Mouse (Mus musculus) heart, adult 18-20 months (tissue): ENCODE data around the gene Manbal. TPM values are rescaled to one million over a fixed set of nuclear protein-coding genes. Genes with fewer than 3 reads are reported as not detected.

Experiments
- DNase-seq, 2 experiments: peaks; one replicate each; pipeline ENCODE4 v3.0.0; 2021 to 2022; ENCODE audit warnings: mixed read lengths in 1 of 2
- total RNA-seq, 2 experiments: library from RNA; stranded (reverse); gene quantifications; 2 replicates each; pipeline ENCODE4 v1.2.3; 2021

Manbal gene
- total RNA-seq, 2 experiments from 2014 or later = 19.4 to 21.1 TPM

DNA sequence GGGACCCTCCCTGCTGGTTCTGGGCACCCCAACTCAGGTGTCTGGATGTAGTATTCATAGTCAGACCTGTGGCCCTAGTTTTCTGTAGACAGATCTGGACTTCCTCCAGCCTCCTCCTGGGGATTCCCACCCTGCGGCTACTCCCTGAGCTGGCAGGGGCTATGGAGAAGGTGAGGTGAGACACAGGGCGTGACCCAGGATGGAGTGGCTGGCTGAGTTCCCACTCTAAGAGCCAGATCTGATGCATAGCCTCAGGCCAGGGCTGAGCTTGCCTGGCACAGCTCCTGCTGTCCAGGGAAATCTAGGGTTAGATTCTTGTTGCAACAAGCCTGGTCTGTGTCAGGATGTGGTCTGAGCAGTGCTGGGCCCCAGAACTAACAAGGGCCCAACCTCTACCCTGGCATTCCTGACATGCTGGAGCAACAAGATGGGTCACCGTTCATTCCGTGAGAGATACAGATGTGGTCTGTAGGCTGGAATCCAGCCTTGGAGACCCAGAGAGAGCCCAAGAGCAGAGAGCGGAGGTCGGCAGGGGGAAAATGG is 43.8 kb downstream of the Manbal start:
- DNase-seq = peak in 1 of 2 experiments; percentile 61

DNA sequence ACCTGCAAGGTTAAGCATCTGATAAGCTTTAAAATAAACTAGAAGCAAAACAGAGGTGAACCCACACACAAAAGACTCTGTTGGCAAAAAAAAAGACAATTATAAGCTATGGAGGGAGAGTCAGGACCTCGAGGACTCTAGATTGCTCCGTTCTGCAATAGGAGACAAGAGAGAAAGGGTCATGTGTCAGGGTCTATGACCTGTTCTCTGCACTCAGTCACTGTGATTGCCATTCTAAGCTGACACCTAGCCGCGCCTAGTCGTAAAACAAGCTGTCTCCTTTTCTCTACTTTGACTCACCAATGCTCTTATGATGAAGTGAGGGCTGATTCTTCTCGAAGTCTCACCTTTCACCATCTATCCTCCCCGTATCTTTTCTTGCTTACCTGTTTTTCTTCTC is 45.1 kb downstream of the Manbal start:
- no peak for DNase-seq

DNA sequence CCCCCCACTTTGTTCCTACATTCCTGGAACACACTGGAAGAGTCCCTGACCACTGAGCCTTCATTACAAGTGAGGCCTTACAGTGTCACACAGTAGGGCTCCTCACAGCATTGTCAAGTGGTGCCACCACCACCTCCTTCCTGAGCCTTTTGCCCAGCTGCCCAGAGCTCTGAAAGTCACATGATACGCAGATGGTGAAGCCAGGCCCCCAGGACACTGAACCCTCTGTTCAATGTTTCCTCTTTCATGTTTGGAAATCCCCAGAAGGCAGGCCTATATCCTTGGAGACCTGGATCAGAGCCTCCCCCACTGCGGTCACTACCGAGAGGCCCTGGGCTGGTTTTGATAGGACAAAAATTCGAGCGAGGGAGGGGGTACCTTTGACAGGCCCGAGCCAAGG is 49.8 kb downstream of the Manbal start:
- DNase-seq = no peak

DNA sequence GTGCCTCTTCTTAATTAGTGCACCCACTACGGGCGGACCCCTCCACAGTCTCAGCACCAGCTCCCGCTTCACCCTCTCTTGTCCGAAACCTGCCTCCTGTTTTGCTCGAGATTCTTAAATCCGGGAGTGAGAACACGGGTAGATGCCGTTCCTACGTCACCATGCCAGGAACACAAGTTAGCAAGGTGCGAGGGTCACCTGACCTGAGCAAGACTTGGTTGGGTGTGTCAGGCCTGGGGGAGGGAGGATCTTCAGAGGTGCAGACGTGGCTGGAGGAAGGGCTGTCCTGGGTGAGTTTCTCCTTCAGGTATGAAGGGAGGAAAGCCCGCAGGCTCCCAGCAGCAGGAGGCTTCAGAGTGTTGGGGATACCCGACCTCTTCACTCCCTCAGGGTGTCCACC is 50.8 kb downstream of the Manbal start, which contains the start of gene Src:
Src (plus strand) TSS at position 239 of the 400 bp plus-strand sequence.
- DNase-seq = no peak

DNA sequence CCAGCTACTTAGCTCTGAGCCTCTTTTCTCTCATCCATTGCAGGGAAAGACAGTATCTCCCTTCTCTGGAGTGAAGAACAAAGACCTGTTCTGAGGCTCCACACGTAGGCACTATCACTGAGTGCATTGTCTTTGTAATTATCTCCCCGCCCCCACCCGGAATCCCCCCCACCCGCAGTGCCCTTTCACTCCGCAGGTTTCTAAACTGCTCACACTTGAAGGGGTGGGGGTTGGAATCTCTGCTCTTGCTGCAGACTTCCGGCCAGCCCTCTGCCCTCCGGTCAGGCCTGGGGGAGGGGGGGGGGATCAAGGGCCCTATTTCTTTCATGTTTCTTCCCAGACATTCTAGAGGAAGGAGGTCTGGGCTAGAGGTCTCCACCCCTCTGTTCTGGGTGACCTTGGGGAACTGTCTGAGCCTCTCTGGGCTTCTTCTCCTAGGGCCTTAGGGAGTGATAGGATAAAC is 51.2 kb downstream of the Manbal start:
- DNase-seq = no peak

GRCm38 (mm10) chr2:157419506-157419905 is 52.1 kb downstream of the Manbal start:
- DNase-seq = no peak

GRCm38 (mm10) chr2:157420404-157420803 is 53.0 kb downstream of the Manbal start:
- no peak for DNase-seq

GRCm38 (mm10) chr2:157422062-157422655 is 54.8 kb downstream of the Manbal start:
- no peak for DNase-seq

DNA sequence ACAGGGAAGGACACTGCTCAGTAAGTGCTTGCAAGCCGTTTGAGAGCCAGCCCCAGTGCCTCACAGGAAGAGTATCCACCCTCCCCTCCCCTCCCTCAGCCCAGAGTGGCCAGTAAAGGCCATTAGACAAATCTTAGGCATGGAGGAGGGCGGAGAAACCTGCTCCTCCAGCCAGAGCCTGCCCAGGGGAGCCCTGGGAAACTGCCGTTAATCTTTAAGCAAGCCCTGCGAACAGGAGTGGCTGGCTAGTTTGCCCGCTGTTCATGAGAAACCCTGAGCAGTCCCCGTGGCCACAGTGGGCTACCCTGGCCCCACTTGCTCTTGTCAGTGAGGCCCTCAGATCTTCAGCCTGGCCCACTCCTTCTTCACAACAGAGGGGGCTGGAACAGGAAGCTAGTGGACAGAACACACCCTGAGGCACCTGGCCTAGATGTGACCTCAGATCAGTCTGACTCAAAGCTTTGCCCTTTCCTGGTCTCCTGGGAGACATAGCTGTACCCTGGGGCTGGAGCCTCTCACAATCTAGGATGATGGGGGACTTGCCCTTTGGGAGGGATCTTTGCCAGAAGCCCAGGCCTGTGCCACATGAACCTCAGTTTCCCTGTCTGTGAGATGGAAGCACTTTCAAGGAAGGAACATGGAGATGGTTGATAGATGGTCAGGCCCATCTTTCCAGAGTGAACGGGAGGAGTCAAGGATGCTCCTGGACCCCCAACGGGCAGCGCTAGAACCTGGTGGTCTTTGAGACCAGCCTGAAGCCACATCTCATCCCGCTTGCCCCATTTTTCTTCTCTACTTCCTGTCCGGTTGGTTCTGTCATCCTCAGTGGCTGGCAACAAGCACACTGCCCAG is 55.7 kb downstream of the Manbal start:
- DNase-seq = peak in 1 of 2 experiments; percentile 44

DNA sequence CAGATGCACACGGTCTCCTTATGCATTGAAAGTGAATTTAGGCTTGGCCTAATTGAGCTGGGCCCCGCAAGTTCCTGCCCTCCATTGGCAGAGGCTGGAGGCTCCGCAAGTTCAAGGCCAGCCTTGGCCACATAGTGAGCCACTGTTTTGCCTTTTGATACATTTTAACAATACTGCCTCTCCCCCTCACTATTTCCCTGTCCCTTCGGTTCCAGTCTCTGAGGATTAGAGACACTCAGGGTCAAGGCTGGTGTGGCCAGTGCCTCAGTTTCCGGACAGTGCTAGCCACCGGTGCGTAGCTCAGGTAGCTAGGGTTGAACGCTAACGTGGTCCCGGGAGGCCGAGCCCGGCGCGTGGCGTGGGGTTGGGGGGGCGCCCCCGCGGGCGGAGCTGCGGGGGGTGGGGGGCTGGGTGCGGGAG is 56.3 kb downstream of the Manbal start:
- no peak for DNase-seq

- peak; percentile 47 to 58 for DNase-seq
Measured at GRCm38 (mm10) chr2:157424126-157424903, 56.9 kb downstream of the Manbal start.

- DNase-seq = no peak
Measured at GRCm38 (mm10) chr2:157424904-157425642, 57.7 kb downstream of the Manbal start.

GRCm38 (mm10) chr2:157425643-157425988 is 58.2 kb downstream of the Manbal start:
- DNase-seq = no peak

GRCm38 (mm10) chr2:157426171-157426570 is 58.8 kb downstream of the Manbal start:
- peak in 1 of 2 experiments; percentile 53 for DNase-seq

DNA sequence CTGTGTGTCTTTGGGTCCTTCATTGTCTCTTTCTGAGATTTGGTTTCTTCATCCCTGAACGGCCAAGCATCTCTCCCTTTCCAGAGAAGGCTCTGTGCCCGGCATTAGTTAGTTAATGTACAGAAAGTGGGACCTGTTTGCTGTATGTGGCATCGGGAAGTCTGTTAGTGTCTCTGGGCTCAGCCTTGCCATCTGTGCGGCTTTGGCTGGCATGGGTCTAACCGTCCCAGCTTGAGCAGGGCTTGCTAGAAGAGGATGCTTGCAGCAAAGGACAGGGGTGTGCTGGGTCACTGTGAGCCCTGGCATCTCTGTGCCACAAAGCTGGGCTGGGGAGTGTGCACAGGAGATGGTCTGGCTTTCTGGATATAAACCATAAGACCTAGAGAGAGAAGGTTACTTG is 59.8 kb downstream of the Manbal start:
- DNase-seq = no peak

GRCm38 (mm10) chr2:157428351-157429139 is 61.2 kb downstream of the Manbal start:
- DNase-seq = no peak

DNA sequence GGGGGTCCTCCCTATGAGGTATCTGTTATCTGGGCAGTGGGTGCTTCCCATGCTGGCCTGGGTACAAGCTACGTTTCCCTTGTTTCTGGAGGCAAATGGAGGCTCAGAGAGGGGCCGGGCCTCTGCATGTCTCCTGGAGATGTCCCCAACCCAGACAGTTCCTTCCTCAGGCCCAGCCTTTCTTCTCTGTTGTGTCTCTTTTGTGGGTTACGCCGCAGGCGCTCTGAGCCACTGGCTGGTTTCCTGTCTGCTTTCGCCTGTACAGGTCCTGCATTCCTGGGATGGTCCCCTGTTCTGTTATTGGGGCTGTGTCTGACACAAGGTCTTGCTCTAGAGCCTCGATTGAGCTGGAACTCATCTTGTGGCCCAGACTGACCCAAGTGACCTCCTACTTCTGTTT is 62.3 kb downstream of the Manbal start:
- no peak for DNase-seq

DNA sequence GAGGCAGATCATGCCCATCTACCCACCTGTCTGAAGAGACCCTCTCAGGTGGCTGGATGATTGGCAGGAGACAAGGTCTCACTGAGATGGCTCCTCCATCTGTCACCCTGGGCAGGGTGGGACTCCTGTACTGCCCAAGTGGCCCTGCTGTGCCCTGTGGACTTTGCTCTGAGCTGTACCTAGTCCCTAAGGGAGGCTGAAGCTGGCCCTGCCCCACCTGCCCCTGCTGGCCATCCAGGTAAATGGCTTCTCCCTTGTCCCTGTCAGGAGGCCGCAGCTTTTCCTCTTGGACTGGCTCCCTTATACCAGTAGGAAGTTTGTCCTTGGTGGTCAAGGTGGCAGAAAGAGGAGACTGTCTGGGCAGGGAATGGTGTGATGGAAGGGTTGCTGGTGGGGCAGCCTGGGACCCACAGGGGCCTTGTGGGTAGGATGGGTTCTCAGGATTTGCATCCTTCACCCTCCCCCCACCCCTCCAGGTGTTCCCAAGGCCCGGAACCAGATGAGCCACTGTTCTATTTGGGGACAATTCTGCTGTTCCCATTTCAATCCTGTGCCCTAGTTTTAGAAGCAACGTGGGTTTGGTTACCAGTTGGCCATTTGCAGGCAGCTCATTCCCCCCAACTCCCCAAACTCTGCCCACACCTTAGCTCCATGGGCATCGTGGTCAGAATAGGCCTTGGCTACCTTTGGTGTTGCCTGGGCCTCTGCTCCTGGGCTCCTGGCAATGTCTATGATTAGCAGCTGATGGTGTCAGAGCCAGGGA is 63.5 kb downstream of the Manbal start:
- DNase-seq = no peak

- DNase-seq = no peak
Measured at GRCm38 (mm10) chr2:157431912-157432311, 64.5 kb downstream of the Manbal start.

DNA sequence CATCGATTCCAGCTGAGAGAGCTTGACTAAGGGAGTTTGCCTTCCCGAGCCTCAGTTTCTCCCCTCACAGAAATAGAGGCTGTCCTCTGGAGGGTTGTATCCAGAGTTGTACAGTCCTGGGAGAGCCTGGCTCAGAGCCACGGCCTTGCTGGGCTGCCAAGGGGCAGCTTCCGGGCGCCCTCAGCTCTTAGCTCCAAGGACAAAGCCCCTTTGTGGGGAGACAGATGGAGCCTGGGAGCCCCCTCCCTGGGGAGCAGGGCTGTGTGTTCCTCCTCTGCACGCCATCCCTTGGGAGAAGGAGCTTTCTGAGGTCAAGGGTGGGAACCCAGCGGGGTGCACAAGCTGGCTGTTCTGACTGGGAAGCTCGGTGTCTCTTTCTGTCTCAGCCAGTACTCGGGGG is 65.1 kb downstream of the Manbal start:
- peak in 1 of 2 experiments; percentile 37 for DNase-seq
